Mouse (Mus musculus): ENCODE measurements around the gene Leap2.
"Not testable (repeated sequence)": the region's sequence is repeated elsewhere in the genome, so short reads cannot be mapped to it uniquely, and the experiment has no call there.

Gene Leap2

DNA sequence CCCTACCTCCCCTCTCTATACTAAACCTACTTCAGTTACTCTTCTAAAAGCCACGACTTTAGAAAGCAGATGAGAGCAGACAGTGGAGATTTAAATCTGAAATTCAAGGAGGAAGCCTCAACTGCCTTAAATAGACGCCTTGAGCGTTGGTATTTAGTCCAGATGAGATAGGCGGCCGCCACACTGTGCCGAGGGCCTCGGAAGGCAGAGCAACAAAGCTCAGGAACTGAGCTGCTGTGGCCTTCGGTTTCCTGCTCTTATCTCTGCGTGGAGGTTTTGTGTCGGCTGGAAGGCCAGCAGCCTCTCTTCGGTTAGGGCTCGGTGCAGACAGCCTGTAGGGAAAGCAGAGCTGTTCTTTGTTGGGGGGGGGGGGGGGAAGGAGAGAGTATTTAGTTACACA lies 19.0 kb upstream of the Leap2 start:
- DNase-seq = peak; percentile 50 to 60

DNA sequence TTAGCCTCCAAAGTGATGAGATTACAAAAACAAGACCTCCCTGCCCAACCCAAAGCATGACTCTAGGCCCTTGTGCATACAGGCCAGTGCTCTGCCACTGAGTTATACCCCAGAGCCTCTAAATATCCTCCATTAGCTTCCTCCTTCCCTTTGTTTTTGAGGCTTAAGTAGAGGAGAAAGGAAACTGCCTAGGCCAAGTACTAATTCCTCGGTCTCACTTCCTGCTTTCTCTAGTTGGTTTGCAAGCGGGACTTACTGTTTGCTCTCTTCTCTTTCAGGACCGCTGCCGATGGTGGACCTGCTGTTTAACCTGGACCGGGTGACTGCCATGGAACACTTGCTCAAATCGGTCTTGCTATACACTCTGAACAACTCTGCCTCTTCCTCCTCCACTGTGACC lies 13.4 kb upstream of the Leap2 start:
- DNase-seq = no peak

DNA sequence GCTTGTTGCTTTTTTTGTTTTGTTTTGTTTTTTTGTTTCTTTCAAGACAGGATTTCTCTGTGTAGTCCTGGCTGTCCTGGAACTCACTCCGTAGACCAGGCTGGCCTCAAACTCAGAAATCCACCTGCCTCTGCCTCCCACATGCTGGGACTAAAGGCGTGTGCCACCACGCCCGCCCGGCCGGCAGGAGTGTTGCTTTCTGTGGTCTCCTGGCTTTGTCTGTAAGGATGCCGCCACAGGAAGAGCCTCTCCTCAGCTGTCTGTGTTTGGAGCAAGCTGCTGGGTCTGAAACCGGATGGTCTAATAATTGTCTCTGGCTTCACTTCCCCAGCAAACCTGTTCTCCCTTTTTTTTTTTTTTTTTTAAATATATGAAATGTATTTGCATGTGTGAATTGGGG lies 12.5 kb upstream of the Leap2 start:
- DNase-seq = no peak

DNA sequence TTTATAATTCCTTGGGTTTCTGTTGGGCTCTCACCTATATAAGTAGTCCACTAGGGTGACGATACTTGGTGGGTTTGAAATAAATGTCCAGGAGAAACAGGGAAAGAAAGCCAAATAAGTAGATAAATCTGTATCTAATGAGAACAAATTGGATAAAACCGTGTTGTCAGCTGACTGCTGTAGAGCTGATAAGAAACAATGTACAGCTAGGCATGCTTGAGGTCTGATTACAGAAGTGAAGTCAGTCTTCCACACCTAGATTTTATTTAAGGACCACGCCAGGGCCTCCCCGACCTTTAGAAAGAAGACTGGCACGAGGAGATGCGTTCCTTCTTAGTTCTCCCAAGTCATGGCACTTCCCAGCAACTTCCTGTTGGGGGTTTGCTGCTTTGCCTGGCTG lies 10.1 kb upstream of the Leap2 start:
- DNase-seq = no peak

DNA sequence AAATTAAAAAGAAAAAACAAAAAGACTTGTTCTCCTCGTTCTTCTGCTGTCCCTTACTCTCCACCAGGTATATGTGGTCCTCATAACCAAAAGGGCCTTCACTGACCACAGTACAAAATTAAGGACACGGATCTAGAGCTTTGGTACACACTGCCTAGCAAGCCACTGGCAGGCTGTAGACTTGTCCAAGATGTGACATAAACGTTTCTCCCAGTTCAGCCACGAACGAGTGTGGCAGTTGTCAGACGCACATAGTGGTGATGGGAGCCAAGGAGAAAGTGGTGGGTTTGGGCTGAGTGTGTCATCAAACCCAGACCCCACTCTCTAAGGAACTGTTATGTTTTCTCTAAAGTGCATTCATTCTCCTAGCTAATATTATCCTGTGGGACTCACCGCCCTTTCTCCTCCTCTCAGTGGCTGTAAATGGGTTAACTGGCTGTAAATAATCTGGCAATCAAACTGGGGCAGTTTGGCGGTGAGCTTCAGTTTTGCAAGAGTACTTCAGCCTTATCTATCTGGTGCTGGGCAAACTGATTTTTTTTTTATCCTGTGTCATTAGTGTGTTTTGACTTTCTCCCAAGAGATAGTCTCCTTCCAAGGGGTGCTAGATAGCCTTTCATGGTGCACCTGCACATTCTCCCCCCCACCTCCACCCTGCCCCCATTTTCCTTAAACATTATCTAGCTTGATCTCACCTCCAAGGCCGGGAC lies 8.5 kb upstream of the Leap2 start:
- no peak for DNase-seq

DNA sequence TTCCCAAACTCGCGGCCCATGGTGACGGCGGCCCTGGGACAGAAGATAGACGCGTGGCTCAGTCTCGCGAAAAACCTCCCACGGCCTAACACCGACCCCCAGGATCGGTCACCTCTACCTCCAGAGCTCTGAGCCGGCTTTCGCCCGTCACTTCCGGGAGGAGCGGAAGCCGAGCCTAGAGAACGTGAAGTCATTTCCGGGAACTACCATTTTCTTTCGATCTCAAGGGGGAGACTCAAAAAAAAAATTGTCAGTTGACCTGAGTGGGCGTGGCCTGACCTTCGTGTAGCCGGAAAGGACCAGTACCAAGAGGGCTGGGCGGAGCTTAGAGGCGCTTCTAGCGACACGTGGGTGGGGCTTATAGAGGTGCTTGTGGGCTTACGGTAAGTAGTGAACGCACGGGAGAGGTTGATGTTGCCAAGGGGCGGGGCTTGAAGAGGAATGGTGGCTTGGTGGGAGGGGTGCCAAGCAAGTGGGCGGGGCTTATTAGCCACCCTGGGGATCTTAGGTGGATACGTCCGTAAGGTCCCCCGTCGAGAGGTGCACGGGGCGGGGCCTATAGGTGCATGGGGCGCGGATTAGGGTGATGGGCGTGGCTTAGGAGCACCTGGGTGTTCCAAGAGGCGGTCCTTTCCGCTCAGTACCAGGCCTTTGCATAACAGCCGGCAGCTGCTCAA lies 7.8 kb upstream of the Leap2 start, which contains the start of the genes Uqcrq and Gdf9:
Gene Uqcrq, minus strand, starts transcription at position 162 of the 677 bp plus-strand sequence.
Gene Gdf9, plus strand, starts transcription at position 354 of the 677 bp plus-strand sequence.
- DNase-seq = peak; percentile 99

DNA sequence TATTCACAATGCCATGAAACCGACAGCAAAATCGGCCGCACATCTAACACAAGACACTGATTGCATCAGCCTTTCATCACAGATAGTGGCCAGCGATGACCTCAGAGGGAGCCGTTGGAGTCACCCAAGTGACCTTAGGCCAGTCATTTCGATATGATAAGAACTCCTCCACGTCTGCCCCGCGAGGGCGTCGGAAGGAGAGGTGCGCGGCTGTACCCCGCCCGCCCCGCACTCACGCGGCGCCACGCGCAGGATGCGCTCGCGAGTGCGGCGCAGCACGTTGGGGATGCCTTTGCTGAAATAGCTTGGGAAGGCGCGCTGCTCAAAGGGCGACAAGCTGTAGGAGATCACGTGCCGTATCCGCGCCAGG lies 7.3 kb upstream of the Leap2 start:
- no peak for DNase-seq

DNA sequence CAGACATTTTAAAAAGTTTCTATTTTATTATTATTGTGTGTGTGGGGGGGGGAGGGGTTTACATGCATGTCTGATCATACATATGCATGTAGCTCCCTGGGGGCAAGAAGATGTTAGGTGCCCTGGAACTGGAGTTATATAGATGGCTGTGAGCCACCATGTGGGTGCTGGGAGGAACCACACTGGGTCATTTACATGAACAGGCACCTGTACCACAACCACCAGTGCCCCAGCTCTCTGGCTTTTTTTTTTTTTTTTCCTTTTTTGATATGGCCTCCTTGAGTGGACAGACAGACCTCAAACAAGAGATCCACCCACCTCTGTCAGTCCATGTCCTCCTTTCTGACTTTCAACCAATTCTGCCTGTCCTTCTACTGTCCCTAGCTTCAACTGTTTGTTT lies 6.2 kb upstream of the Leap2 start:
- no peak for DNase-seq

DNA sequence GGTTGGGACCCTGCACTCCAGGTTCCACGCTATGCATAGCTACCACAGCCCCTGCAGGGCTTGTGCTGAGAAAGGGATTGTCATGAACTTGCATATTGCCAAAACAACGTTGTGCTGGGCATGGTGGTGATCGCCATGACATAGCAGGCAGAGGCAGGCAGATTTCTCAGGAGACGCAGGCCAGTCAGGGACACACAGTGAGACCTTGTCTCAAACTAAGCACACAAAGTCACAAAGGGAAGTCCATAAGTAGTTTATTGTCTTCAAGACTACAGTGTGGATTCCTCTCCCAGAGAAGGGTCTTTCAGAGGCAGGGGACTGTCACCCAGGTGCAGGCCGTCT lies 5.7 kb upstream of the Leap2 start:
- DNase-seq = no peak

DNA sequence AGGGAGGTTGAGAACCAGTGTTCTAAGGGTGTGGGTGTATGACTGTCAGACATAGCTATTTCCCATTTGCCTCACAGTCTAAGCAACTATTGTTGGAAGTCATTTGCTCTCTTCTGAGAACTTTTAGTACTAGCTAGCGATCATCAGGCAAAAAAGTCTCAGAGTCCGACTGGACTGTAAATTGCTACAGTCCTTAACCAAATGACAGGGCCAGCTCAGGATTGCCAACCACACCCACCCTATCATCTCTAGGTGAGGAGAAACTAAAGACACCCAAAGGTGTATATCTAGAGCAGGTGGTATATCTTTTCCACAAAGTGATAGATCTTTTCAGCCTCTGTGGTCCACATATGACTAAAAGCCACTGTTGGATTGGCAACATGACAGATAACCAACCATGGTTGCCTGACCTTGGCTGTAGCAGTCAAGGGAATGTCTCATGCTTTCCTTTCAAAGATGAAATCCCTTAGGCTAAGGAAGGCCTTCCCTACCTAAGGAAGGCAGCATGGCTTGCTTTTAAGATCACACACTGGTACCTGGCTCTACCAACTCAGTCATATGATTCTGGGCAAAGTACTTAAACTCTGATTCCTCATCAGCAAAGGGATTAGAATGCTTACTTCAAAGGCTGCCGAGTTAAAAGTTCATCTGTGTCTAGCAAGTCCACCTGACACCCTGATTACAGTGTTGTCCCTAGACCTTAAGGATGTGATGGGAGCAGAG lies 5.2 kb upstream of the Leap2 start:
- no peak for DNase-seq

DNA sequence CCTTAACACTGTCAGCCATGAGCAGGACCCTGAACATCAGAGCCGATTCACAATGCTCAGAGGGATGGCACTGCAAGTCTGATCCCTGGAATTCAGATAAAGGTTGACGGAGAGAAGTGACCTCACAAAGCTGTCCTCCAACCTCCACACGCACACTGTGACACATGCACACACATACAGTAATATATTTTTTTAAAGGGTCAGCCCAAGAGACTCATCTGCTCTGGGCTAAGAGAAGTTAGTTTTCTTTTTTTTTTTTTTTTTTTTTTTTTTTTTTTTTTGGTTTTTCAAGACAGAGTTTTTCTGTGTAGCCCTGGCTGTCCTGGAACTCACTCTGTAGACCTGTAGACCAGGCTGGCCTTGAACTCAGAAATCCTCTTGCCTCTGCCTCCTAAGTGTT lies 3.9 kb upstream of the Leap2 start:
- DNase-seq = not testable (repeated sequence)

DNA sequence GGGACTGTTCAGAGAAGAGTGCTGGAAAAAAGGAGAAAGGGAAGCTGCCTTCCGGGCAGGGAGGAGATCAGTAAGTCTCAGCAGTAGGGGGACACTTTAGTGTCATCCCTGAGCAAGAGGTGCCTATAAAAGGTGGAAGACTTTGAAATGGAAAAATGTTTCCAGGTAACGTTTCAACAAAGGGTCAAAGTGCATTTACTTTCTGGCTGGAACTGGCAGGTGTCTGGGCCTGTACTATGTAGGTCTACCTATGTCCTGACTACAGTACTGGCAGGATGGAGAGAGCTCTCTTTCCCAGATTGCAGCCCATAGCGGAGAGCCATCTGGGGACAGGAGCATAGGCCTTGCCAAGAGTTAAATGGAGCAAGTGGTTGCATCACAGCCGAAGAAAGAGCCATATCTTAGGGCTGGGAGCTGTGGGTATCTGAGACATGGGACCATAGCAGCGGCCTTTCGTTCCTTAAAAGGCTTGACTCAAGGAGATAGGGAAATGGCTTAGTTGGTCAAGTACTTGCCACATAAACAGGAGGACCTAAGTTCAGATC lies 2.8 kb upstream of the Leap2 start:
- no peak for DNase-seq

DNA sequence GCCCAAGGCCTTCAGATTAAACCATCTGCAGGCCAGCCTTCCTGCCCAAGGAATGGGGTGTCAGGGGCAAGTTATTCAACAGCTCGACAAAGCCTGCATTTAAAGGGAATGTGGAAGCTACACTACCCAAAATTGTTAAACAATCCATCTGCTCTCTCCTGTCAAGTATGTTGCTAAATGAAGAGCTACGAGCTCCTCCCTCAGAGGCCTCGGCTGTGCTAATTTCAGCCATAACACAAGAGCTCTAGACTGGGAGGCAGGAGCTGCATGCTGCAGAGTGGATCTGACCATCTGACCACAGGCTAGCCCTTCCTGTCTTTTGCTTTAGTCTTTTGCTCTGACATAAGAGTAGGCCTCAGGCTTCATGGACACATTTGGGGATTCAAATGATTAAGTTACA lies 2.3 kb upstream of the Leap2 start:
- DNase-seq = no peak

DNA sequence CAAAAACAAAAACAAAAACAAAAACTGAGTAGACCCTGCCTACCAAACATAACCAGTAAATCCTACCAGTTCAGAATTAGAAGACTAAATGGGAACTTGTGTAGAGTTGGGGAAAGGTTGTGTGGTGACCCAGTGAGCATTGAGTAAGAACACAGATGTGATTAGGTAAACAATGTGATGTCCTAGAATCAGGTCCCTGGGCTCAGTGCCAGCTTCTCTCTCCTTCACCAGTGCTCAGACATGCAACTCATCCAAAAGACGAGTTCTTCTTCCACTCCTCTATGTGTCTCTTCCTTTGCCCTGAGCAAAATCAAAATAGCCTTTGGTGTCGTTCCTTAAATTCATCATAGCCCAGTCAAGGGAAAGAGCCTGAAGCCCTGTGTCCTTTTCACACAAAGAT lies 1.9 kb upstream of the Leap2 start:
- DNase-seq = no peak

DNA sequence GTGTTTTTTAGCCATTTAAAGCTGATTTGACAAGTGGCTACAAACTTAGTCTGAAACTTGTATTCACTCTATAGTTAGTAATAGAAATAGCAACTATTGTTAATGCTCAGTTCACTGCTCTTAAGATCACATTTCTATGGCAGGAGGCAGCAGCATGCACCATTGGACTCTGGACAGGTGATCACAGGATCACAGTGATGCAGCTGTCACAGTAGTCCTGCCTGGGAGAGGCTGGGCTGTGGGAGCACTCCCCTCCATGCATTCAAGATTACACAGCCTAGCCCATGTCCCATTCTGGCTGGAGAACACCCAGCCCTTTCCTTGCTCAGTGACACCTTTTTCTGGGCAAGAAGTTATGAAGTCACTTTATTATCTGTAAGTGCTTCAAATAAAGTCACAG lies 4.9 kb downstream of the Leap2 start:
- no peak for DNase-seq

DNA sequence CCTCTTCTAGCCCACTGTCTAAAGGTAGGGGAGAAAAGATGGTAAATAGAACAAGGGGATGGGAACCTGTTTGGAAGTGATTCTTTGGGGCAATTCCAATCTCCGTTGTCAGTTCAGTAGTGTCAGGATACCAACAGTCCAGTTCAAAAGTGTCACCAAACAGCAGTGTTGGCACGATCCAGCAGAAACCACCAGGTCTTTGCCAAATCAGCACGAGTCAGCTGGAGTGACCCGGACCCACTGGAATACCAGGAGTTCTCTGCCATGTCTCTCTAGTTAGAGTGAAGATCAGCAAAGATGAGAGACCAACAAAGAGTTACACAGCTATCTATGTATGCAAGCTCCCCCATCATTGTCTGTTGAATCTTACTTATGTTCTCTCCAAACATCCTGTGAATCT lies 9.1 kb downstream of the Leap2 start:
- DNase-seq = no peak

DNA sequence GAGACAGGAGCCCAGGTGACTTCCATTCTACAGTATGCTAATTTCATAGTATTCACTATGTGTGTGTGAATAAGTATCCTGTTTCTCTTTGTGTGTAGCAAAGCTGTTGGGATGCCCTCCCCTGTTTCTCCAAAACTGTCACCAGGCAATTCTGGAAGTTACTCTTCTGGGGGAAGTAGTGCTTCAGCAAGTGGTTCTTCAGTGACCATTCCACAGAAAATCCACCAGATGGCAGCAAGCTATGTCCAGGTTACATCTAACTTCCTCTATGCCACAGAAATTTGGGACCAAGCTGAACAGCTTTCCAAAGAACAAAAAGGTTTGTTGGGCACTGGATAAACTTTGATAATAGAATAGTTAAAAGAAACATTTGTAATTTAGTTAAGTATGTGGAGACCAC lies 11.2 kb downstream of the Leap2 start:
- no peak for DNase-seq

DNA sequence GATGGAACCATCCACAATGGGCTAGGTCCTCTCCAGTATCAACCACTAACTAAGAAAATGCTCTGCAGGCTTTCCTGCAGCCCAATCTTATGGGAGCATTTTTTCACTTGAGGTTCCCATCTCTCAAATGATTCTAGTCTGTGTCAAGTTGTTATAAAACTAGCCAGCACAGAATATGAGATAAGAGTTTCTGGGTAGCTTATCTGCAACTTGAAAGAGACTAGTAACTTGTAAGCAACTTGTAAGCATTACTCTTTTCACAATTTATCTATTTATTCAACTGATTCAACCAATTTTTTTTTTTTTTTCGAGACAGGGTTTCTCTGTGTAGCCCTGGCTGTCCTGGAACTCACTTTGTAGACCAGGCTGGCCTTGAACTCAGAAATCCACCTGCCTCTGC lies 19.3 kb downstream of the Leap2 start:
- DNase-seq = no peak

DNA sequence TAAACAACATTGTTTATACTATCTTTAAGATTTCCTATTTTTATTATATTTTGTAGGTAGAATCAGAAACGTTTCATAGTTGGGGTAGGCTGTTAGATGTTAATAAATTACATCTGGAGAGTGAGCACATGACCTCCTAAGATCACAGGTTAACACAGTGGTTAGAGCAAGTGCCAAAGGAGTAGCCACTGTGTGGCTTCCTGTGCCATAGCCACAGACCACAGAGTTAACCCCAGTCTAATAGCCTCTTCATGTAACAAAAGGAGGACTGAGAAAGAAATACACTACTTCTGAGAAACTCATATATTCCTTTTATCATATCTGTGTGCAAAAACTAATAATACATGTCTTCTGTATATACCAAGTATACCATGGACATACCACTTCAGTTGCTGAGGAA lies 29.1 kb downstream of the Leap2 start:
- no peak for DNase-seq

DNA sequence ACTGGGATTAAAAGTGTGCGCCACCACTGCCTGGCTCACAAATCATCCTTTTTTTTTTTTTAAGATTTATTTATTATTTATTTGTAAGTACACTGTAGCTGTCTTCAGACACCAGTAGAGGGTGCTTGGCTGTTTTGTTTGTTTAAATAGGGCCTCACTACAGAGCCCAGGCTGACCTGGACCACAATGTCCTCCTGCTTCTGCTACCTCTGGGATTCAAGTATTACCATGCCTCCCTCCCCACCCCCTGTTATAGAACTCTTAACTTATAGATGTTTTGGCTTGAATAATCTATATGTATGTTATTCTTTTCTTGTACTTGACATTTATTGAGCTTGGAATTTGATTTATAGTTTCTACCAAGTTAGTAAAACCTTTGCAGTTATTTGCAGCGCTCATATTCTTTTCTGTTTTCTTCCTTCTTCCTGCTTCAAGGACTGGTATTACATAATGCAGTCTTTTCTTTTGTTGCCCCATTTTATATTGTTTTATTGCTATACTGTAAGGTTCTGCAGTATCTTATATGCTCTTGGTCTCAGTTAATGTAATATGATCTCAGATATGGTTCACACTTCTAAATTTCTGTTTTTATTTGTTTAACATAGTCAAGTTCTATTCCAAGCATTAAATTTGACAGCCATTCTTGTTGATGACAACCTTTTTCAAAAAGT lies 39.1 kb downstream of the Leap2 start:
- DNase-seq = no peak

DNA sequence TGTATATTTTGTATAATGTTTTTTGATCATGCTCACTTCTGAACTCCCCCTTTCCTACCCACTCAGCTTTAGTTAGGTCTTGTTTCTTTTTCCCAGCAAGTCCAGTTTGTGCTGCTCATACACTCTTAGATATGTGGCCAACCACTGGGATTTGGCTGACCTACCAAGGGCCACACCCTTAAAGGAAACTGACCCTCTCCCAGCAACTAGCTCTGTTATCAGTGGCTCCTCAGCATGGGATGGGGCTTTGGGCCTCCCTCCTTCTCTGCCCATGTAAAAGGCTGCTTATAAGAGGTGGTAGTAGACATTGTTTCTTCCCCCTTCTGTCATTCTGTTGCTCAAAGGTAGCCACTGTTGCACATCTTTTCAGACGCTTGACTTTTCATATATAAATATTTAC lies 44.1 kb downstream of the Leap2 start:
- DNase-seq = no peak
